Mouse (Mus musculus) C2C12 (cell line): Measurements from ENCODE around the gene Pip5kl1.

ENCODE experiments used
- CTCF ChIP-seq: IDR thresholded peaks from one replicate; pipeline ENCODE4 v1.5.1; 2011; ENCODE audit not compliant: control insufficient read depth, insufficient read depth, insufficient read length
- FOSL1 ChIP-seq: IDR thresholded peaks from one replicate; pipeline ENCODE4 v1.8.0; 2011; ENCODE audit warnings: mild to moderate bottlenecking, low read length; ENCODE audit not compliant: poor library complexity, insufficient read depth, severe bottlenecking
- MAX ChIP-seq: IDR thresholded peaks from one replicate; pipeline ENCODE4 v1.6.1; 2011; ENCODE audit warnings: mild to moderate bottlenecking, control low read depth
- USF1 ChIP-seq: IDR thresholded peaks from one replicate; pipeline ENCODE4 v1.6.1; 2011; ENCODE audit warnings: low read depth, mild to moderate bottlenecking, control low read depth, moderate library complexity

DNA sequence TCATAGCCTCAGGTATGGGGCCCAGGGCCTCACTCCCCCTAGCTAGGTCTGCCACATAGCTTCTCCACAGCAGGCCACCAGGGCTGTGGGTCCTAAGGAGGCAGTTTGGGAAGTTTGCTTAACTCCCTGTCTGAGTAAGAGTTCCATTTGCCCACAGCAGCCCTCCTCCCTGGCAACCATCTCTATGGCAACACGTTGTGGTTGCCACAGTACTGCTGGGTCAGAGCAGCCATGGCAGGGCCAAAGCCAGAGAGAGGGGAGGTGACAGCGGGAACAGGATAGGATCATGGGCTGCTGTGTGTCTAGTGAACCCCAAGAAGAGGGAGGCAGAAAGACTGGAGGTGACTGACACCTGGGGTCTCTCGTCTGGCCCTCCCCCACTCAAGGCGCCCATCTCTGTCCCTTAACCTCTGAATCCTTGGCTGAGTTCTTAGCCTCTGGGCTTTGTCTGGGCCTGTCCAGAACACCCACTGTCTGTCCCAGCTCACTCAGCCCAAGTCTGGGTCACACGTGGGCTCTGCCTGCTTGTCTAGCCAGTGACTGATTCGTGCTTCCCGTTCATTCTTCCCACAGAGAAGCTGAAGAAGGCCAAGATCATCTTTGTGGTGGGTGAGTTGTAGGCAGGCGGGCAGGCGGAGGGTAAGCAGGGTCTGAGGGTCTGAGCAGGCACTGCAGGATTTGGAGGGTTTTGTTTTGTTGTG lies 54.8 kb downstream of the Pip5kl1 start:
- TF ChIP-seq CTCF = no peak
- TF ChIP-seq FOSL1 = no peak
- no peak for TF ChIP-seq USF1
- TF ChIP-seq MAX = no peak
